Mouse (Mus musculus): ENCODE measurements around the gene Wipf3. TPM values are rescaled to one million over a fixed set of nuclear protein-coding genes. Genes with fewer than 3 reads are reported as not detected.

The Wipf3 gene
- polyA plus RNA-seq, 1 experiment: 0.37 TPM

DNA sequence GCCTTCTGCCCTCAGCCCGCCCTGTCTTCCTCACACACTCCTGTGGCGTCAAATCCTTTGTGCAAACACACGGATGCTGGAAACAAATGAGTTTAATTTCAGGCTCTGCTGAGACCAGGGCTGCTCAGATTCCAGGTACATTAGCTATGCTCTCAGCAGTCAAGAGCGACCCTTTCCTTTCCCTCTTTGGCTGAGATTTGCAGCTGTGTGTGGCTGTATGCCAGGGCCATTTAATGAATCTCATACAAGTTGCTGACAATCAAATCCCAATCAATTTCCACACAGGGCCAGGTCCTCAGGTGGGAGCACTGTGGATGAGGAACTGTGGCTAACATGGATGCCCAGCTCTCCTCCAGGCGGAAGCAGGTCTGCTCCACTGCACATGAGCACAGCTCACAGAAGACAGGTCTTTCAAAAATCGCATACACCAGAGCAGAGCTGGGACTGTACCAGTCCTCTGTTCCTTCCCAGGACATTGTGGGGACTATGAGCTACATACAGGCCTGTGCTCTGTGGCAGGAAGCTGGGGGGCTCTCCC, 78.9 kb downstream of the Wipf3 start:
- 76% methylated on average over 6 of the region's 6 CpGs for WGBS
- TF ChIP-seq CTCF (IDR thresholded peaks at IDR 0.05; ENCODE audit: control insufficient read depth, insufficient read depth, low read length) (no peak), POLR2A (IDR thresholded peaks at IDR 0.05; ENCODE audit: borderline replicate concordance, control insufficient read depth, low read depth, low read length) (no peak)
- no peak overlapping the region for H3K27ac ChIP-seq (ENCODE audit: control insufficient read depth, insufficient read depth, low read depth, low read length, poor library complexity)
- no peaks in the 10 kb centered on the region for H3K4me1 ChIP-seq (ENCODE audit: control insufficient read depth, insufficient read depth, low read length)
- H3K4me3 ChIP-seq (replicated peaks; ENCODE audit: control insufficient read depth, low read depth, low read length): no peak overlapping the region

DNA sequence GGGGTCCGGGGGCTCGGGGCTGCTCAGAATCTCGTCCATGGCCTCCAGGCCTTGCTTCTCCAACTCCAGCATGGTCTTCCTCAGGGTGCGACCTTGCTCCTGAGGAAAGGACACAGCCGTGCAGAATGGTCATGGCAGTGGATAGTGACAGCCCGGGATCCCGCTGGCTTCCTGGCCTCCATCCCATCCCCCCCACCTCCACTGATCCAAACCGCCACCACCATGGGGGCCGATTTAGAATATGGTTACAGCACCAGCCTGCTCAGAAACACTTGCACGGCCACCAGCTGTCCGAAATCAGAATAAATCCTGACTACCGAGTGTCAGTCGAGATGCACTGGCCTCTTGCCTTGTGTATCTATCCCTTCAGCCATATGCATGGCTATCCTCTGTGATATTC, 79.9 kb downstream of the Wipf3 start:
- Histone ChIP-seq H3K4me3 (replicated peaks; ENCODE audit: control insufficient read depth, low read depth, low read length) (no peak overlapping the region), H3K4me1 (ENCODE audit: control insufficient read depth, insufficient read depth, low read length) (no peaks in the 10 kb centered on the region), H3K27ac (ENCODE audit: control insufficient read depth, insufficient read depth, low read depth, low read length, poor library complexity) (no peak overlapping the region)
- TF ChIP-seq POLR2A (IDR thresholded peaks at IDR 0.05; ENCODE audit: borderline replicate concordance, control insufficient read depth, low read depth, low read length) (no peak), CTCF (IDR thresholded peaks at IDR 0.05; ENCODE audit: control insufficient read depth, insufficient read depth, low read length) (no peak)
- 83% methylated on average over 13 of the region's 13 CpGs for WGBS

DNA sequence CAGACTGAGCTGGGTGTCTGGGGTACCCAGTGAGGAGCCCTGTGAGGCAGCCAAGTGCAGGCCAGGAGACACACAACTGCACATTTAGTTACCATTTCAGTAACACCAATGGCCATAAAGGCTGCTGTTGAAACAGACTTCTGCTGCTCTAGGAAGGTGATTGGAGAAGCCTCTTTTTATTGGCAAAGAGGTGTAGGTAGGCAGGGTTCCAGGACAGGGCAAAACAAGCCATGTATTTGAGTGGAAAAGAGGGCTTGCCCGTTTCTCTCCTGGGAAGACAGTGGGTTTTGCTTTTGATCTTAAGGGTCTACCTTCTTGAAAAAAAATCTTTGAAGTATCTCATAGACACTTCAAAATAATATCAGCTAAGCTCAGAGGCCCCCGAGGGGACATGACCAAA, 82.9 kb downstream of the Wipf3 start:
- WGBS: 67% methylated on average over 2 of the region's 2 CpGs
- Histone ChIP-seq H3K4me3 (replicated peaks; ENCODE audit: control insufficient read depth, low read depth, low read length) (no peak overlapping the region), H3K4me1 (ENCODE audit: control insufficient read depth, insufficient read depth, low read length) (no peaks in the 10 kb centered on the region), H3K27ac (ENCODE audit: control insufficient read depth, insufficient read depth, low read depth, low read length, poor library complexity) (no peak overlapping the region)
- TF ChIP-seq CTCF (IDR thresholded peaks at IDR 0.05; ENCODE audit: control insufficient read depth, insufficient read depth, low read length) (no peak), POLR2A (IDR thresholded peaks at IDR 0.05; ENCODE audit: borderline replicate concordance, control insufficient read depth, low read depth, low read length) (no peak)

DNA sequence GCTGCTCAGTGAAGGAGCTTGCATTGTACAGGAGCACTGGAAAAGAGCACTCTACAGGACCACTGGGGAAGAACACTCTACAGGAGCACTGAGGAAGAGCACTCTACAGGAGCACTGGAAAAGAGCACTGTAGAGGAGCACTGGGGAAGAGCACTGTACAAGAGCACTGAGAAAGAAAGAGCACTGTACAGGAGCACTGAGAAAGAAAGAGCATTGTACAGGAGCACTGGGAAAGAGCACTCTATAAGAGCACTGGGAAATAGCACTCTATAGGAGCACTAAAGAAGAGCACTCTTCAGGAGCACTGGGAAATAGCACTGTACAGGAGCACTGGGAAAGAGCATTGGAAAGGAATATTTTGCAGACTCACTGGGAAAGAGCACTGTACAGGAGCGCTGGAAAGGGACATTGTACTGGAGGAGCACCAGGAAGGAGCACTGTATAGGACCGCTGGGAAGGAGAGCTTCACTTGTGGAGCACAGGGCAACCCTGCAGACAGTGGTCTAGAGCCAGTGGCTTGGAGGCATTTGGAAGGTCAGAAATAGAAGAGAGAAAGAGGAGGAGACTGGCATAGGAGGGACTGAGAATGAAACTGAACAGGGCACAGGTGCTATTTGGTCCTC, 87.2 kb downstream of the Wipf3 start:
- TF ChIP-seq POLR2A (IDR thresholded peaks at IDR 0.05; ENCODE audit: borderline replicate concordance, control insufficient read depth, low read depth, low read length) (no peak), CTCF (IDR thresholded peaks at IDR 0.05; ENCODE audit: control insufficient read depth, insufficient read depth, low read length) (no peak)
- WGBS: 75% methylated on average over 2 of the region's 2 CpGs
- H3K4me3 ChIP-seq (replicated peaks; ENCODE audit: control insufficient read depth, low read depth, low read length): no peak overlapping the region

DNA sequence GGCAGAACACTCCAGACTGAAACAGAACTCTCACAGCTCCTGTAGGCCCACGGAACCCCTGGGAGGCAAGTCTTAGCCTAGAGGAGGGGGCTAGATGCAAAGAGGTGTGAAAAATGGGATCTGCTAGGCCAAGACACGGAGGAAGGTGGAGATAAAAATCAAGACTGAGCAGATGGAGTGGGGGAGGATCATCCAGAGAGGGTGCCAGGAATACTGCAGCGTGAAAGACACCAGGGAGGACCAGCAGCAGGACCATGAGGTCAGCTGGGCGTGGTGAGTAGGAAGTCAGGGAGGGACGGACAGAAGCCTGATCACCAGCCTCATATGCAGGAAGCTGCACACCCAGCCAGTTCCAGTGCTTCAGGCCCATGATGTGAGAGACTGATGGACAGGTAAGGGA, 89.4 kb downstream of the Wipf3 start:
- WGBS: 72% methylated on average over 5 of the region's 5 CpGs
- TF ChIP-seq POLR2A (IDR thresholded peaks at IDR 0.05; ENCODE audit: borderline replicate concordance, control insufficient read depth, low read depth, low read length) (no peak), CTCF (IDR thresholded peaks at IDR 0.05; ENCODE audit: control insufficient read depth, insufficient read depth, low read length) (no peak)
- H3K4me1 ChIP-seq (ENCODE audit: control insufficient read depth, insufficient read depth, low read length): no peaks in the 10 kb centered on the region
- H3K27ac ChIP-seq (ENCODE audit: control insufficient read depth, insufficient read depth, low read depth, low read length, poor library complexity): no peak overlapping the region
- no peak overlapping the region for H3K4me3 ChIP-seq (replicated peaks; ENCODE audit: control insufficient read depth, low read depth, low read length)

More for the DNA sequence above, 87.2 kb downstream of the Wipf3 start:
- Histone ChIP-seq H3K4me1 (ENCODE audit: control insufficient read depth, insufficient read depth, low read length) (no peaks in the 10 kb centered on the region), H3K27ac (ENCODE audit: control insufficient read depth, insufficient read depth, low read depth, low read length, poor library complexity) (no peak overlapping the region)

DNA sequence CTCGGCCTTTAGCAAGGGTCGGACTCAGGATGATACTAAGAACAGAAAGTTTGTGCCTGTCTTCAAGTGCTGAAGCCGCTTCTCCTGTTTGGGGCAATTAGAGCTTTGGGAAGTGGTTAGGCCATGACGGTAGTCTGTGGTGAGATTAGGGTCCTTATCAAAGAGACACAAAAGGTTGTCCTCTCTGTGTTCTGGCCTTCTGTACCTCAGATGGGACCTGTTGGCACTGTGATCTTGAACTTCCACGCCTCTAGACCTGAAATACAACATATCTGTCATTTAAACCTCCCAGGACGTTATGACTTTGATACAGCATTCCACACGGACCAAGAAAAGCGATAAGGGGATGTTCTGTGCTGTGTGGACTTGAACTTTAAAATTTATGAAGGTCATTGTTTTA, 99.3 kb downstream of the Wipf3 start:
- WGBS: 37% methylated on average over 8 of the region's 8 CpGs
- H3K27ac ChIP-seq (ENCODE audit: control insufficient read depth, insufficient read depth, low read depth, low read length, poor library complexity): no peak overlapping the region
- no peak for TF ChIP-seq POLR2A (IDR thresholded peaks at IDR 0.05; ENCODE audit: borderline replicate concordance, control insufficient read depth, low read depth, low read length)
- no peak for TF ChIP-seq CTCF (IDR thresholded peaks at IDR 0.05; ENCODE audit: control insufficient read depth, insufficient read depth, low read length)
- no peak overlapping the region for H3K4me3 ChIP-seq (replicated peaks; ENCODE audit: control insufficient read depth, low read depth, low read length)
- H3K4me1 ChIP-seq (ENCODE audit: control insufficient read depth, insufficient read depth, low read length): no peaks in the 10 kb centered on the region

DNA sequence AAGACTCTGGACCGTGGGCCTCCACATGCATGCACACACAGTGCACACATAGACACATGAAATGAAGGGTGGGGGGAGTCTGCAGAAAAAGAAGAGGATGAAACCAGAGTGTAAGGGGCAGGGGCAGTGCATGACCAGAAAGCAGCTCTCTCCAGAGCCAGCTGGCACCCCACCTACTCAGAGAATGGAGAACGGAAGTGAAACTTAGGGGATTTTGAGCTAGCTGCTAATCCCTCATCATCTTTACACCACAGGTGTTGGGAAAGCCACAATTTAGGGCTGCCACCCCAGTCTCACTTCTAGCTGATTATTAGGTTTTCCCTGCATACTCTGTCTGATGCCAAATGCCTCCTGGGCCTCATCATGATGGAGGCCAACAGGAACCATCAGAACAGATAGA, 100.8 kb downstream of the Wipf3 start:
- no peak overlapping the region for H3K4me3 ChIP-seq (replicated peaks; ENCODE audit: control insufficient read depth, low read depth, low read length)
- no peak for TF ChIP-seq CTCF (IDR thresholded peaks at IDR 0.05; ENCODE audit: control insufficient read depth, insufficient read depth, low read length)
- TF ChIP-seq POLR2A (IDR thresholded peaks at IDR 0.05; ENCODE audit: borderline replicate concordance, control insufficient read depth, low read depth, low read length): no peak
- WGBS: 78% methylated on average over 2 of the region's 2 CpGs
- H3K4me1 ChIP-seq (ENCODE audit: control insufficient read depth, insufficient read depth, low read length): no peaks in the 10 kb centered on the region
- H3K27ac ChIP-seq (ENCODE audit: control insufficient read depth, insufficient read depth, low read depth, low read length, poor library complexity): no peak overlapping the region

DNA sequence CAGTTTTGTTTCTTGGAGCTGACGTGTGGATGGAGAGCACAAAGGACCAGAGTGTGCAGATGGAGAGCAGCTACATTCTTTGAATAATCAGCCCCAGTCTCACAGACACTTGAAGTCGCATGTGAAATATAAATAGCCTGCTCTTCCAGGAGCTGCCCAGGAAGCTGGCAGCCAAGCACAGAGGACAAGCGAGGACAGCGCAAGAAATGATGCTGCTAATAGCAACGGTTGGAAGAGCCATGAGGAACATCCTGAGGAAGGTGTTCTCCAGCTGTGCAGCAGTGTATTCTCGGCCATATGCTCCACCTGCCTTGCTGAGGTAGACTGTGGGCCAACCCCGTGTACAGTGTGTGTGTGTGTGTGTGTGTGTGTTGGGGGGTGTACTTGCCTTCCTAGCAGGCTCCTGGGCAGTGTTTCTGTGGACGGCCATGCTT, 101.7 kb downstream of the Wipf3 start:
- WGBS: 69% methylated on average over 8 of the region's 8 CpGs
- H3K27ac ChIP-seq (ENCODE audit: control insufficient read depth, insufficient read depth, low read depth, low read length, poor library complexity): no peak overlapping the region
- no peaks in the 10 kb centered on the region for H3K4me1 ChIP-seq (ENCODE audit: control insufficient read depth, insufficient read depth, low read length)
- TF ChIP-seq POLR2A (IDR thresholded peaks at IDR 0.05; ENCODE audit: borderline replicate concordance, control insufficient read depth, low read depth, low read length): no peak
- TF ChIP-seq CTCF (IDR thresholded peaks at IDR 0.05; ENCODE audit: control insufficient read depth, insufficient read depth, low read length): no peak
- no peak overlapping the region for H3K4me3 ChIP-seq (replicated peaks; ENCODE audit: control insufficient read depth, low read depth, low read length)

All from bone marrow, adult 2 months (tissue).